Mouse (Mus musculus): ENCODE data around the gene St6galnac3. TPM values are rescaled to one million over a fixed set of nuclear protein-coding genes. Genes with fewer than 3 reads are reported as not detected.
A peak's percentile ranks its signal among the peaks of the same experiment; 100 is the strongest.

The St6galnac3 gene
- total and polyA plus RNA-seq, 2 experiments from 2014 or later: 7.3 to 9.9 TPM

GRCm38 (mm10) chr3:153707687-153708086 is 17.3 kb downstream of the St6galnac3 start:
- H3K36me3 ChIP-seq (ENCODE audit: insufficient read depth, low read length): no peaks in the 10 kb centered on the region
- ATAC-seq (no peak), DNase-seq (ENCODE audit: low spot score) (no peak)
- H3K4me2 ChIP-seq (ENCODE audit: low read depth, low read length): no peak overlapping the region
- H3K9me3 ChIP-seq (ENCODE audit: low read length): no peaks in the 10 kb centered on the region
- no peak overlapping the region for H3K4me3 ChIP-seq (ENCODE audit: low read length)
- H3K27me3 ChIP-seq (ENCODE audit: insufficient read depth, low read length): no peaks in the 10 kb centered on the region
- WGBS: 75% methylated on average over 6 of the region's 6 CpGs
- peak; percentile 35 for TF ChIP-seq CTCF (IDR thresholded peaks at IDR 0.05; ENCODE audit: low read depth)
- no peak overlapping the region for H3K9ac ChIP-seq (replicated peaks; ENCODE audit: low read length)
- no peaks in the 10 kb centered on the region for H3K4me1 ChIP-seq (ENCODE audit: insufficient read depth, low read length)
- H3K27ac ChIP-seq: no peak overlapping the region

GRCm38 (mm10) chr3:153706901-153707300 is 18.1 kb downstream of the St6galnac3 start:
- Histone ChIP-seq H3K4me1 (ENCODE audit: insufficient read depth, low read length) (no peaks in the 10 kb centered on the region), H3K9me3 (ENCODE audit: low read length) (no peaks in the 10 kb centered on the region), H3K9ac (replicated peaks; ENCODE audit: low read length) (no peak overlapping the region), H3K36me3 (ENCODE audit: insufficient read depth, low read length) (no peaks in the 10 kb centered on the region), H3K27ac (no peak overlapping the region), H3K27me3 (ENCODE audit: insufficient read depth, low read length) (no peaks in the 10 kb centered on the region), H3K4me2 (ENCODE audit: low read depth, low read length) (no peak overlapping the region), H3K4me3 (ENCODE audit: low read length) (no peak overlapping the region)
- TF ChIP-seq CTCF (IDR thresholded peaks at IDR 0.05; ENCODE audit: low read depth): no peak
- 96% methylated on average over 1 of the region's 1 CpGs for WGBS
- DNase-seq (ENCODE audit: low spot score) (no peak), ATAC-seq (no peak)

DNA sequence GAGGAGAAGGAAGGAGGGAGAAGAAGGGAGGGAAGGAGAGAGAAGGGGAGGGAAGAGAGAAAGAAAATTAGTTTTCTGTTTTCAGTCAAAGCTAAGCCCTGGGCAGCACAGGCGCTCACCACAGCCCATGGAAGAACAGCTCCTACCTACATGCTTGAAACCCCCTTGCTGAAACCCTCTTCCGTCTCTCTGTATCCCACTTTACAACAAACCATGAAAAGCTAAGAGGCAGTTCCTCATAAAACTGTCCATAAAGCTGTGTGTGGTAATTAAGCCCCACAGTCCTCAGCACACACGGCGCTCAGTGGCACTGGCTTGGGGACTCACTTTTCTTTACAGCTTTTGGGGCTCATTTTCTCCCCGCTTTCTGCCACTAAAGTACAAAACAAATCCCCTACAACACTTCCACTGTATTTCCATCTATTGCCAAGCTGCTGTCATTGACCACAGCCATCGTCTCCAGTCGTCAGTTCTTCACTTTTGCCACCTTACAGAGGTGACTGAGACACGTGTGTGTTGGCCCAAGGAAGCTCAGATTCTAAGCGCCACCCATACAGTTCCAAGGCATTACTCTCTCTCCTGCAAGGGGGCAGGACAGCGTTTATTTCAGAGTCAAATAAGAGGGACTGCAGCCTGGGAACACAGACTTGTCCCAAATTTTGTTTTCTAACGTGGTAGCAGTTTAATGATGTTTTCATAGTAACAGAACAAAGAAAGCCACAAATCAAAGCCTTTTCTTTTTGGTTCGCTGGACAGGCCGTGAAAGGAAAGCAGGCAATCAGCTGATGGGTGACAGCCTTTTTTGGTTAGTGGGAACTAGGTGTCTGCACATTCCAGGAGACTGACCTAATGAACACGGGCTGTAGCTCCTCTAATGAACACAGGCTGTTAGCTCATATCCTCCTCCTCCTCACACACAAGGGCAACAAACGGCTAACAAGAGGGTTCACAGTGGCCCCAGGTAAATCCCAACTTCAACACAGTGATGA is 22.9 kb downstream of the St6galnac3 start:
- Histone ChIP-seq H3K9me3 (ENCODE audit: low read length) (no peaks in the 10 kb centered on the region), H3K27me3 (ENCODE audit: insufficient read depth, low read length) (no peaks in the 10 kb centered on the region), H3K4me3 (ENCODE audit: low read length) (no peak overlapping the region), H3K4me1 (ENCODE audit: insufficient read depth, low read length) (no peaks in the 10 kb centered on the region), H3K9ac (replicated peaks; ENCODE audit: low read length) (no peak overlapping the region), H3K27ac (no peak overlapping the region), H3K36me3 (ENCODE audit: insufficient read depth, low read length) (no peaks in the 10 kb centered on the region), H3K4me2 (ENCODE audit: low read depth, low read length) (no peak overlapping the region)
- peak; percentile 15 for DNase-seq (ENCODE audit: low spot score)
- WGBS: 44% methylated on average over 15 of the region's 15 CpGs
- ATAC-seq: no peak
- peak; percentile 13; the same call in 1 of the 2 replicates for TF ChIP-seq CTCF (IDR thresholded peaks at IDR 0.05; ENCODE audit: low read depth)

DNA sequence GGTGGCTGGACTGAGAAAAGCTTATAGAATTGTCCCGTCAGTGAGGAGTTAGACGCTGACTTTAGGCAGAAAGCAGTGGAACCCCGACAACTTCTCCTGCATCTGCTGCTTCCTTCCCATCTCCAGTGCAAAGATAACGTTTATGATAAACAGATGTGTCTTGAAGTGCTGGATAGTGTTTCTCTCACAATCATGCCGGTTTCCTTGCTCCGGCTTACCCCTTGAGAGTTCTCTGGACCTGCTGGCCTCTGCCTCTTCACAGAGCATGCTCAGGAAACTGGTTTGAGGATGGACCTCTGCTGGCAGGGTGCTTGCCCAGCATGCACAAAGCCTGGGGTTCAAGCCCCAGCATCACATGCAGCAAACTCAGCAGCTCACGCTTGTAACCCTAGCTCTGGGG is 23.8 kb downstream of the St6galnac3 start:
- H3K36me3 ChIP-seq (ENCODE audit: insufficient read depth, low read length): no peaks in the 10 kb centered on the region
- 75% methylated on average over 7 of the region's 7 CpGs for WGBS

GRCm38 (mm10) chr3:153699086-153699485 is 25.9 kb downstream of the St6galnac3 start:
- Histone ChIP-seq H3K4me2 (ENCODE audit: low read depth, low read length) (no peak overlapping the region), H3K9me3 (ENCODE audit: low read length) (no peaks in the 10 kb centered on the region), H3K27me3 (ENCODE audit: insufficient read depth, low read length) (no peaks in the 10 kb centered on the region), H3K36me3 (ENCODE audit: insufficient read depth, low read length) (no peaks in the 10 kb centered on the region), H3K4me1 (ENCODE audit: insufficient read depth, low read length) (no peaks in the 10 kb centered on the region), H3K27ac (no peak overlapping the region), H3K9ac (replicated peaks; ENCODE audit: low read length) (no peak overlapping the region), H3K4me3 (ENCODE audit: low read length) (no peak overlapping the region)
- TF ChIP-seq CTCF (IDR thresholded peaks at IDR 0.05; ENCODE audit: low read depth): no peak
- WGBS: 81% methylated on average over 8 of the region's 8 CpGs
- ATAC-seq: no peak
- DNase-seq (ENCODE audit: low spot score): no peak

More for the DNA sequence above, 23.8 kb downstream of the St6galnac3 start:
- Histone ChIP-seq H3K27ac (no peak overlapping the region), H3K9ac (replicated peaks; ENCODE audit: low read length) (no peak overlapping the region), H3K4me1 (ENCODE audit: insufficient read depth, low read length) (no peaks in the 10 kb centered on the region), H3K9me3 (ENCODE audit: low read length) (no peaks in the 10 kb centered on the region), H3K4me2 (ENCODE audit: low read depth, low read length) (no peak overlapping the region), H3K27me3 (ENCODE audit: insufficient read depth, low read length) (no peaks in the 10 kb centered on the region), H3K4me3 (ENCODE audit: low read length) (no peak overlapping the region)
- DNase-seq (ENCODE audit: low spot score) (no peak), ATAC-seq (no peak)
- TF ChIP-seq CTCF (IDR thresholded peaks at IDR 0.05; ENCODE audit: low read depth): no peak

DNA sequence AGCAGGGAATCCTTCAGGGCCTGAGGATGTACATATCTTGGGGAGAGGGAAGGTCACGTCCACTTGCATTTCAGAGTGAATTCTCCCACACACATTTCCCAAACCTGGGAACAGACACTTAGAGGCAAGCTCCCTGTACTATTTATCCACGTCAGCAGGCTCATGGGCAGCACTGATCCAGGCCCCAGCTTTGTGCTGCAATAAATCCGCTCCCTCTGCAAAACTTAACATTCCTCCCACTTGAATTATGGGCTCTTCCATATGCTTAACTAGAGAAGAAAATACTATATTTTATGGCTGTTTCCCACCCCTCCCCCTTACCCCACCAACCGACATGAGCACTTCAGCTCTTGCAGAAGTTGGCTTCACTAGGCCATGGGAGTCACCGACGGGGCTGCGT is 32.0 kb downstream of the St6galnac3 start:
- H3K4me1 ChIP-seq (ENCODE audit: insufficient read depth, low read length): no peaks in the 10 kb centered on the region; the same call in 1 of the 2 replicates
- TF ChIP-seq CTCF (IDR thresholded peaks at IDR 0.05; ENCODE audit: low read depth): no peak
- no peaks in the 10 kb centered on the region for H3K36me3 ChIP-seq (ENCODE audit: insufficient read depth, low read length)
- H3K27me3 ChIP-seq (ENCODE audit: insufficient read depth, low read length): no peaks in the 10 kb centered on the region
- ATAC-seq (no peak), DNase-seq (ENCODE audit: low spot score) (no peak)
- no peak overlapping the region for H3K4me2 ChIP-seq (ENCODE audit: low read depth, low read length)
- H3K4me3 ChIP-seq (ENCODE audit: low read length): no peak overlapping the region
- no peak overlapping the region for H3K9ac ChIP-seq (replicated peaks; ENCODE audit: low read length)
- no peaks in the 10 kb centered on the region for H3K9me3 ChIP-seq (ENCODE audit: low read length)
- no peak overlapping the region for H3K27ac ChIP-seq
- WGBS: 81% methylated on average over 7 of the region's 7 CpGs
